Mouse (Mus musculus) kidney, postnatal 36 days (tissue): ENCODE measurements at regions not wholly inside any gene's neighbourhood (a gene's known extent, or its start where the extent isn't known, plus 50 kb on each side); places are given as distances from the start of the nearest gene placed in this dataset.

ENCODE experiments used
- DNase-seq, 2 experiments: peaks; one replicate each; pipeline ENCODE4 v3.0.0; 2021 to 2022; ENCODE audit warnings: mixed read lengths in 2 of 2

GRCm38 (mm10) chr9:12492890-12493618 lies 752.6 kb downstream of the Jrkl start:
- no peak for DNase-seq

- DNase-seq = no peak
Measured at GRCm38 (mm10) chr9:12457810-12458209, 787.8 kb downstream of the Jrkl start.

- no peak for DNase-seq
Measured at GRCm38 (mm10) chr9:12456695-12457094, 788.9 kb downstream of the Jrkl start.

GRCm38 (mm10) chr9:12434171-12434570 lies 811.5 kb downstream of the Jrkl start:
- no peak for DNase-seq

- DNase-seq = no peak
Measured at GRCm38 (mm10) chr9:12421906-12422305, 823.7 kb downstream of the Jrkl start.

GRCm38 (mm10) chr9:12408500-12408899 lies 837.1 kb downstream of the Jrkl start:
- no peak for DNase-seq

- peak in 1 of 2 experiments; percentile 16 for DNase-seq
Measured at GRCm38 (mm10) chr9:12404185-12404584, 841.4 kb downstream of the Jrkl start.

- DNase-seq = no peak
Measured at GRCm38 (mm10) chr9:12395648-12396047, 850.0 kb downstream of the Jrkl start.

GRCm38 (mm10) chr9:12380732-12381645 lies 864.6 kb downstream of the Jrkl start:
- peak; percentile 44 to 59 for DNase-seq

GRCm38 (mm10) chr9:12380029-12380428 lies 865.6 kb downstream of the Jrkl start:
- DNase-seq = no peak

GRCm38 (mm10) chr9:12344296-12344695 lies 901.3 kb downstream of the Jrkl start:
- DNase-seq = no peak

GRCm38 (mm10) chr9:12341453-12341852 lies 904.2 kb downstream of the Jrkl start:
- no peak for DNase-seq

GRCm38 (mm10) chr9:12313517-12314075 lies 932.0 kb downstream of the Jrkl start:
- DNase-seq = no peak

GRCm38 (mm10) chr9:12313027-12313426 lies 932.6 kb downstream of the Jrkl start:
- no peak for DNase-seq
